Mouse (Mus musculus) megakaryocyte-erythroid progenitor cell, adult 5-6 weeks (primary cell): Measurements from ENCODE around the gene Pcyt2. TPM values are rescaled to one million over a fixed set of nuclear protein-coding genes. Genes with fewer than 3 reads are reported as not detected.

ENCODE experiments used
- ATAC-seq: replicated peaks from 2 replicates; pipeline ENCODE4 v1.8.0; 2016; ENCODE audit warnings: mild to moderate bottlenecking, inconsistent platforms; ENCODE audit not compliant: severe bottlenecking, poor library complexity, low FRiP score, low TSS enrichment
- total RNA-seq, 2 experiments: library from RNA; stranded (forward) in 1 of 2; stranded (reverse) in 1 of 2; fragments of 200-1000, 215-1000 nt in 1 of 2; fragments of >200 nt in 1 of 2; fragmentation: Nextera tagmentation in 1 of 2; gene quantifications; 2 replicates each; pipeline ENCODE4 v1.2.3; 2014 to 2017

Gene Pcyt2
- total RNA-seq, 2 experiments from 2014 or later: 29.6 to 74.6 TPM

- peak; percentile 87 for ATAC-seq
Measured at GRCm38 (mm10) chr11:120572752-120573584, 44.8 kb downstream of the Pcyt2 start, which contains the start of gene P4hb. TSS of gene P4hb (minus strand) at chr11:120573253.

DNA sequence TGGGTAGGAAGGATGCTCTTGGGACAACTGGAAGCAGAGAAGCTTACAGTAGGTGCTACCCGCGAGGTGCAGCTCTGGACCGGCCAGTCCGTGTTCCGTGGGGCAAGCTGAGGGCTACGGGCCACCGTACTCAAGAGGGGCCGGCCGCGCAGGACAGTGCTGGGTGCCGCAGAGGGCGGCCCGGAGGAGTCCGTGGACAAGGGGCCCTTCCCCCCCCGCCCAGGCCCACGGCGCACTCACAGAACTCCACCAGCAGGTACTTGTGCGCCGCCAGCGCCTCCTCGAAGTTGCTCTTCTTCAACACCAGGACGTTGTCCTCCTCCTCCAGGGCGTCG, 45.4 kb downstream of the Pcyt2 start:
- no peak for ATAC-seq

DNA sequence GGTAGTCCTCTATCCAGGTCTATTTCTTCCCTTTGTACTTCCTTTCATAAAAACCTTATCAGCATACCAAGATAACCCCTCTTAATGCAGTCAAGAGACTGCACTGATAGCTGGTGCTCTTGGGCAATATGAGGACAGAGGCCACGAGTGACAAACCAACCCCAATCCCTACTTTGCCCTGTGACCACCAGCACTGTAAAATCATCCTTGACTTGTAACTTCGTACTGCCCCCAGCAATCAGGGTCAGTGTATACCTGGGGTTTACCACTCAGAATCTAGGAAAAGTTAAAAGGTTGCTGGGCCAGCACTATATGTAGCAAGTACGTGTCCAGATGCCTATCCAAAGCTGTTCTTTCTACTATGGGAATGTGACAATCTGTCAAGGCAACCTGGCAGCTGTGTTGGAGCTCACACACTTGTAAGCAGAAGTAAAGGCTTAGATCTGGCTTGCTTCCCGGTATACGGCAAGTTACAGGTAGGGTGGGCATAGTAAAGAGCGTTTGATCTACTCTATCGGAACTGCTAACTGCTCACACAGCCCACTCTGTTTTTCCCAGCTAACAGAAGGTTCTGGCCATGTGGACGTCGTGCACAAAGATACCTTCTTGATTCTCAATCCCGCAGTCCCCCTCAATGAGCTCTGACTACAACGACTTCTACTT, 45.9 kb downstream of the Pcyt2 start:
- no peak for ATAC-seq

DNA sequence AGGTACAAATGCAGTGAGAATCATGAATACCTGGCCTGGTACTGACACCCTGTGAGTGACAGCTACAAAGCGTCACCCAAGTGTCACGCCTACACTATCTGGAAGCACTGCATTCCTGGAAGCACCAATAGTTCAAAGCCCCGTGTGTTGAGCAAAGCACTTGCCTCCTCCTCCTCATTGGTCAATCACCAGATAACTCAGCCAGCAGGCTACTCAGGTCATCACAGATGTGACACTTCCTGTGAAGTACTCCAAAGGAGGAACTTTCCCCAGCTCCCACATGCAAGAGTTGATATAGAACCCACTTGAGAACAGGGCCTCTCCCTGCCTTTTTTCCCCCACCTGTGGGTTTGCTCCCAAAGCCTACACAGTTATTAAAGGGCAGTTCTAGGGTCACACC, 46.6 kb downstream of the Pcyt2 start:
- no peak for ATAC-seq

DNA sequence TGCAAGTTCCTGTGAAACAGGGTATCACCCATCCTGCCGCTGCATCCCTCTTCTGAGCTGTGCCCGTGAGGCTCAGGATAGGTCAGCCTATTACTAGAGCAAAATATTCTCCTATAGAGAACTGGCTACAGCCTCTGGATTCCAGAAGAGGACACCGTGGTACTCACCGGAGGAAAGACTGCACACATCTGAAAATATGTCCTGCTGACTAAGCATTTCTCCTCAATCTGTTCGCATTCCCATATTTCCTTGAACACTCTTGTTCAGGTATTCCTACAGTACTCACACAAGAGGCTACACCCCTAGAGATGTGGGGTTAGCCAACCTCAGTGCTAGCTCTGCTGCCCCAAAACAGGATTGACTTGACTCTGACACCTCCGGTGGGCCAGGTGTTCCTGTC, 49.4 kb downstream of the Pcyt2 start:
- ATAC-seq: no peak

- no peak for ATAC-seq
Measured at GRCm38 (mm10) chr11:120565114-120565513, 52.6 kb downstream of the Pcyt2 start.

DNA sequence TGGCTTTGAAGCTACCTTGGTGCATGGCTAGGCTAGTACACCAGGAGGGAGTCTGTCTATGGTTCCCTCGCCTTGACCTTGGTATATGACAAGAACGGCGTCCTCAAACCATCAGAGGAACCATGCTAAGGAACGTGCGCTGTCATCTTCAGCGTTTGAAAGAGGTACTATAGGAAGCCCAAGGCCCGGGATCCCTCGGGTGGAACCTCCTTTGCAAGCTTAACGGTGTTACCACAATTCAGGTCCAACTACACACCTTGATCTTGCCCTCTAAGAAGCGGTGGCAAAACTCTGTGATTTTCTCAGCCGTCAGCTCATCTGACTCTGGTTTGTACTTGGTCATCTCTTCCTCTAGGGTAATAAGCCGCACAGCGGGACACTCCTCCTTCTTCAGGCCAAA, 54.8 kb downstream of the Pcyt2 start:
- ATAC-seq: no peak

- ATAC-seq: no peak
Measured at GRCm38 (mm10) chr11:120560952-120561728, 56.6 kb downstream of the Pcyt2 start.

Other genes starting within 250 kb of the Pcyt2 start
Only the 30 nearest of the 33 such genes appear.
- not detected in 2 replicates for gene Tspan10, start 175.3 kb downstream of the Pcyt2 start, total RNA-seq (2014; fragmentation: Nextera tagmentation)
- gene Tspan10, start 175.3 kb downstream of the Pcyt2 start, total RNA-seq (2017): not detected in 2 replicates
- gene Pde6g, start 164.4 kb downstream of the Pcyt2 start, total RNA-seq (2014; fragmentation: Nextera tagmentation): 0.37 TPM in 1 of 2 replicates, not detected in the other
- gene Pde6g, start 164.4 kb downstream of the Pcyt2 start, total RNA-seq (2017): 0.38 TPM in 1 of 2 replicates, not detected in the other
- gene Oxld1, start 159.9 kb downstream of the Pcyt2 start, total RNA-seq (2014; fragmentation: Nextera tagmentation): 8.0 and 20.5 TPM in 2 replicates
- gene Oxld1, start 159.9 kb downstream of the Pcyt2 start, total RNA-seq (2017): 14.0 and 27.9 TPM in 2 replicates
- 36.1 and 67.6 TPM in 2 replicates for gene Ccdc137, start 159.8 kb downstream of the Pcyt2 start, total RNA-seq (2014; fragmentation: Nextera tagmentation)
- 70.0 and 99.8 TPM in 2 replicates for gene Ccdc137, start 159.8 kb downstream of the Pcyt2 start, total RNA-seq (2017)
- gene Arl16, start 150.3 kb downstream of the Pcyt2 start, total RNA-seq (2014; fragmentation: Nextera tagmentation): 11.2 and 14.7 TPM in 2 replicates
- gene Arl16, start 150.3 kb downstream of the Pcyt2 start, total RNA-seq (2017): 8.8 and 21.9 TPM in 2 replicates
- gene Mrpl12, start 133.3 kb downstream of the Pcyt2 start, total RNA-seq (2014; fragmentation: Nextera tagmentation): 165 and 221 TPM in 2 replicates
- 151 and 192 TPM in 2 replicates for gene Mrpl12, start 133.3 kb downstream of the Pcyt2 start, total RNA-seq (2017)
- 16.9 and 27.2 TPM in 2 replicates for gene Slc25a10, start 126.1 kb downstream of the Pcyt2 start, total RNA-seq (2014; fragmentation: Nextera tagmentation)
- 17.6 and 18.8 TPM in 2 replicates for gene Slc25a10, start 126.1 kb downstream of the Pcyt2 start, total RNA-seq (2017)
- gene Gcgr, start 87.2 kb downstream of the Pcyt2 start, total RNA-seq (2014; fragmentation: Nextera tagmentation): not detected in 2 replicates
- gene Gcgr, start 87.2 kb downstream of the Pcyt2 start, total RNA-seq (2017): not detected in 2 replicates
- 60.4 and 62.7 TPM in 2 replicates for gene Mcrip1, start 68.2 kb downstream of the Pcyt2 start, total RNA-seq (2014; fragmentation: Nextera tagmentation)
- 18.5 and 18.8 TPM in 2 replicates for gene Mcrip1, start 68.2 kb downstream of the Pcyt2 start, total RNA-seq (2017)
- not detected in 2 replicates for gene Ppp1r27, start 66.8 kb downstream of the Pcyt2 start, total RNA-seq (2014; fragmentation: Nextera tagmentation)
- not detected in 2 replicates for gene Ppp1r27, start 66.8 kb downstream of the Pcyt2 start, total RNA-seq (2017)
- 236 and 270 TPM in 2 replicates for gene P4hb, start 44.7 kb downstream of the Pcyt2 start, total RNA-seq (2014; fragmentation: Nextera tagmentation)
- 334 and 373 TPM in 2 replicates for gene P4hb, start 44.7 kb downstream of the Pcyt2 start, total RNA-seq (2017)
- gene Arhgdia, start 36.3 kb downstream of the Pcyt2 start, total RNA-seq (2014; fragmentation: Nextera tagmentation): 248 and 334 TPM in 2 replicates
- gene Arhgdia, start 36.3 kb downstream of the Pcyt2 start, total RNA-seq (2017): 96.3 and 154 TPM in 2 replicates
- 157 and 232 TPM in 2 replicates for gene Alyref, start 19.6 kb downstream of the Pcyt2 start, total RNA-seq (2014; fragmentation: Nextera tagmentation)
- 208 and 278 TPM in 2 replicates for gene Alyref, start 19.6 kb downstream of the Pcyt2 start, total RNA-seq (2017)
- 84.0 and 110 TPM in 2 replicates for gene Anapc11, start 19.5 kb downstream of the Pcyt2 start, total RNA-seq (2014; fragmentation: Nextera tagmentation)
- 21.9 and 27.6 TPM in 2 replicates for gene Anapc11, start 19.5 kb downstream of the Pcyt2 start, total RNA-seq (2017)
- gene Npb, start 9.5 kb downstream of the Pcyt2 start, total RNA-seq (2014; fragmentation: Nextera tagmentation): 3.3 TPM in 1 of 2 replicates, not detected in the other
- gene Npb, start 9.5 kb downstream of the Pcyt2 start, total RNA-seq (2017): not detected in 2 replicates
- gene Sirt7, start 7.3 kb upstream of the Pcyt2 start, total RNA-seq (2014; fragmentation: Nextera tagmentation): 62.8 and 79.3 TPM in 2 replicates
- 39.8 and 48.3 TPM in 2 replicates for gene Sirt7, start 7.3 kb upstream of the Pcyt2 start, total RNA-seq (2017)
- gene Mafg, start 15.7 kb upstream of the Pcyt2 start, total RNA-seq (2014; fragmentation: Nextera tagmentation): 26.0 and 31.6 TPM in 2 replicates
- gene Mafg, start 15.7 kb upstream of the Pcyt2 start, total RNA-seq (2017): 11.7 and 12.2 TPM in 2 replicates
- 0.13 and 1.1 TPM in 2 replicates for gene Pycr1, start 25.8 kb upstream of the Pcyt2 start, total RNA-seq (2014; fragmentation: Nextera tagmentation)
- gene Pycr1, start 25.8 kb upstream of the Pcyt2 start, total RNA-seq (2017): 1.5 TPM in 1 of 2 replicates, not detected in the other
- gene Myadml2, start 30.2 kb upstream of the Pcyt2 start, total RNA-seq (2014; fragmentation: Nextera tagmentation): 6.3 TPM in 1 of 2 replicates, not detected in the other
- not detected in 2 replicates for gene Myadml2, start 30.2 kb upstream of the Pcyt2 start, total RNA-seq (2017)
- not detected in 2 replicates for gene Notum, start 43.2 kb upstream of the Pcyt2 start, total RNA-seq (2014; fragmentation: Nextera tagmentation)
- not detected in 2 replicates for gene Notum, start 43.2 kb upstream of the Pcyt2 start, total RNA-seq (2017)
- 79.5 and 108 TPM in 2 replicates for gene Aspscr1, start 55.0 kb upstream of the Pcyt2 start, total RNA-seq (2014; fragmentation: Nextera tagmentation)
- 15.5 and 52.7 TPM in 2 replicates for gene Aspscr1, start 55.0 kb upstream of the Pcyt2 start, total RNA-seq (2017)
- 132 and 157 TPM in 2 replicates for gene Cenpx, start 95.8 kb upstream of the Pcyt2 start, total RNA-seq (2014; fragmentation: Nextera tagmentation)
- 95.0 and 99.4 TPM in 2 replicates for gene Cenpx, start 95.8 kb upstream of the Pcyt2 start, total RNA-seq (2017)
- gene Lrrc45, start 96.0 kb upstream of the Pcyt2 start, total RNA-seq (2014; fragmentation: Nextera tagmentation): 25.3 and 34.4 TPM in 2 replicates
- 37.0 and 38.1 TPM in 2 replicates for gene Lrrc45, start 96.0 kb upstream of the Pcyt2 start, total RNA-seq (2017)
- 1.6 and 2.9 TPM in 2 replicates for gene Rac3, start 103.5 kb upstream of the Pcyt2 start, total RNA-seq (2014; fragmentation: Nextera tagmentation)
- not detected in 2 replicates for gene Rac3, start 103.5 kb upstream of the Pcyt2 start, total RNA-seq (2017)
- gene Dcxr, start 109.3 kb upstream of the Pcyt2 start, total RNA-seq (2014; fragmentation: Nextera tagmentation): 12.7 and 14.9 TPM in 2 replicates
- 6.2 and 10.2 TPM in 2 replicates for gene Dcxr, start 109.3 kb upstream of the Pcyt2 start, total RNA-seq (2017)
- not detected in 2 replicates for gene Cbr2, start 114.2 kb upstream of the Pcyt2 start, total RNA-seq (2014; fragmentation: Nextera tagmentation)
- not detected in 2 replicates for gene Cbr2, start 114.2 kb upstream of the Pcyt2 start, total RNA-seq (2017)
- 2.5 and 12.0 TPM in 2 replicates for gene Hmga1b, start 144.9 kb upstream of the Pcyt2 start, total RNA-seq (2014; fragmentation: Nextera tagmentation)
- gene Hmga1b, start 144.9 kb upstream of the Pcyt2 start, total RNA-seq (2017): 8.7 and 10.9 TPM in 2 replicates
- gene Rfng, start 166.3 kb upstream of the Pcyt2 start, total RNA-seq (2014; fragmentation: Nextera tagmentation): 43.1 and 47.2 TPM in 2 replicates
- gene Rfng, start 166.3 kb upstream of the Pcyt2 start, total RNA-seq (2017): 4.8 and 9.5 TPM in 2 replicates
- gene Gps1, start 166.3 kb upstream of the Pcyt2 start, total RNA-seq (2014; fragmentation: Nextera tagmentation): 107 TPM in 2 replicates
- gene Gps1, start 166.3 kb upstream of the Pcyt2 start, total RNA-seq (2017): 103 and 119 TPM in 2 replicates
- 150 TPM in 2 replicates for gene Dus1l, start 178.5 kb upstream of the Pcyt2 start, total RNA-seq (2014; fragmentation: Nextera tagmentation)
- gene Dus1l, start 178.5 kb upstream of the Pcyt2 start, total RNA-seq (2017): 68.4 and 87.6 TPM in 2 replicates